Mouse (Mus musculus) cerebellum, adult 9-11 months (tissue): ENCODE results near the gene Spata7.
"Not testable (repeated sequence)": the region's sequence is repeated elsewhere in the genome, so short reads cannot be mapped to it uniquely, and the experiment has no call there.

Experiments used
- DNase-seq: peaks from one replicate; pipeline ENCODE4 v3.0.0; 2022

Gene Spata7

GRCm38 (mm10) chr12:98627392-98628259 lies at the start of gene Spata7:
Gene Spata7, plus strand, starts transcription at chr12:98628157.
- peak; percentile 91 for DNase-seq

GRCm38 (mm10) chr12:98585302-98585701 lies 42.7 kb upstream of the Spata7 start:
- no peak for DNase-seq

- DNase-seq = no peak
These were observed 39.4 kb upstream of the Spata7 start for GRCm38 (mm10) chr12:98588573-98588972.

GRCm38 (mm10) chr12:98591016-98591415 lies 36.9 kb upstream of the Spata7 start:
- no peak for DNase-seq

- no peak for DNase-seq
These were observed 27.1 kb upstream of the Spata7 start for GRCm38 (mm10) chr12:98600861-98601260.

DNA sequence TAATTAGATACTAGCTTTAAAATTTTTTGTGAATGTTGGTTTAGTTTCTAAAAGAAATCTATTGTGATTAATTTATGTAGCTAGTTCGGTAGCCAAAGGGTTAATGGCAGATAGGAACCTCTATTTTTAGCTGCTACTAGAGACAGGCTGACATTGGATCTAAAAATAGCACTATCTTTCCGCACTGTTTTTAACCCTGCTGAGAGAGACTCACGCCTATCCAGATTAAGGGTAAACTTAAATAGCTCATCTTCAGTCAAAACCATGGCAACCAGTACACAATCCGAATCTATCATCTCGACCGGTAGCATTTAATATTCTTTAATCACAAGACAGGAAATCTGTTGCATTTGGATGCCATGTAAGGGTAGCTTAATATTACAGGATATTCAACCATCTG lies 25.8 kb upstream of the Spata7 start:
- no peak for DNase-seq

DNA sequence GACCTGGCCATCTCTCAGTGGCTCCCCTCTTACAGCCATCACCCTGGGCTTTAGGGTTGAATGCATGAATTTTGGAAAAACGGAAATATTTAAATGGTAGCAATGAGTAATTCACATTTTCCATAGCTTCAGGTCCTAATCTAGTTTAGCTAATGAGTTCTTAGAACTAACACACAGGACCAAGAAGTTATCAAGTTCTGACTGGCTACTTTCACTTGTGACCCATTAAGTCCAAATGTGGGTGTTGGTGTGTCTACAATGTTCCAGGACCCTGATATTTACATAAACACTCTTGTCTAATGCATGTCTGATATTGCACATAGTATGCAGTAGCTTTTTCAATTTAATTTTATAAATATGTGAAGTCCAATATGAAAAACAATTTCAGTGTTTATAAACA lies 22.7 kb upstream of the Spata7 start:
- no peak for DNase-seq

GRCm38 (mm10) chr12:98606595-98607290 lies 21.2 kb upstream of the Spata7 start:
- DNase-seq = peak; percentile 38

GRCm38 (mm10) chr12:98610341-98610740 lies 17.6 kb upstream of the Spata7 start:
- DNase-seq = no peak

DNA sequence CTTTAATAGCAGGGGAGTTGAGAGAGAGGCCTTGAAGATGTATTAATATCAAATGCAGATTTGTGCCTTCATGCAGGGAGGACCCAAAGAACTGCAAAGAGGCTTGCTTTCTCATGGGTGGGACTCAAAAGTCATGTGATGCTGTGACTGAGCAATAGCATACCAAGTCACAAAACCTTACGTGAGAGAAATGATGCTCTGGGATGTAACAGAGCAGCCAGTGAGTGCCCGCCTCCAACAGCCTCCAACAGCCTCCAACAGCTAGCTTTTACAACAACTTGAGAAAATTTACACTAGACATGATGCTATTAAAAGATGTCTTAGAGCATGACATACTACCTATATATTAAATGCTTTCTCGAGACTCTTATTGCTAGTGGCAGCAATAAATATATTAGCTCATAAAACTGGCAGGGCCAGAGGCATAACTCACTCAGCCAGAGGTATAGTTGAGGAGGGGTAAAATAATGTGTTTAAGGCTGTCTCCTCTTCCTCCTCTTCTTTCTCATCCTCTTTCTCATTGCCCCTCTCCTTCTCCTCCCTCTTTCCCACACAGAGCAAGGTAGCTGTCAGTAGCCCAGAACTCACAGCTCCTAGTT lies 12.9 kb upstream of the Spata7 start:
- DNase-seq = no peak

- no peak for DNase-seq
These were observed 12.2 kb upstream of the Spata7 start for GRCm38 (mm10) chr12:98615746-98616145.

DNA sequence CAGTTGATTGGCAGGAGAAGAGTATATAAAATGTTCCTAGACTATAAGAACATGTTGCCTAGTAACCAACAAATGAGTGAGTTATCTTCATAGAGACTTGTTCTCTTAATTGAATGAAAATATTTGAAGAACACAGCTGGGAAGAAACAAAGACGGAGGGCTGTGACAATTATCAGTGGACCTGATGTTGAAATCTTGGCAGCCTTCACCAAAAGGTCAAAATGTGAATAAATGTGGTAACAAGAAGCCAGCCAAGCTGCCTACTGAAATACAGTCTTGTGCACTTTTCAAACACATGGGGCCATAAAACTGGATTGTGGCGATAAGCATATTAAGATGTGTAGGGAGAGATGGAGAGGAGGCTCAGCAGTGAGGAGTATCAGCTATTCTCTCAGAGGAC lies 8.5 kb upstream of the Spata7 start:
- no peak for DNase-seq

DNA sequence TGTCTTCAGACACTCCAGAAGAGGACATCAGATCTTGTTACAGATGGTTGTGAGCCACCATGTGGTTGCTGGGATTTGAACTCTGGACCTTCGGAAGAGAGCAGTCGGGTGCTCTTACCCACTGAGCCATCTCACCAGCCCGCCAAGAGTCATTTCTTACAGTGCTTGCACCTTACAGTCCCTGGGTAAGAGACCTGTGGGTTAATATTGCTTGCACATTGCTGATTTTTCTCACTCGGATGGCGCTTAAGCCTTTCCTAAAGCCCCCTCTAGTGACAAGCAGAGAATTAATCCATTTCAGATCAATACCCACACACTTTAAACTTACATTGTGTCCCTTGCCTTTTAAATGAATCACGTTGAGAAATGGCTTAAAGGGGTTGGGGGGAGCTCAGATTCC lies 7.0 kb upstream of the Spata7 start:
- DNase-seq = not testable (repeated sequence)

GRCm38 (mm10) chr12:98623266-98623665 lies 4.7 kb upstream of the Spata7 start:
- not testable (repeated sequence) for DNase-seq

DNA sequence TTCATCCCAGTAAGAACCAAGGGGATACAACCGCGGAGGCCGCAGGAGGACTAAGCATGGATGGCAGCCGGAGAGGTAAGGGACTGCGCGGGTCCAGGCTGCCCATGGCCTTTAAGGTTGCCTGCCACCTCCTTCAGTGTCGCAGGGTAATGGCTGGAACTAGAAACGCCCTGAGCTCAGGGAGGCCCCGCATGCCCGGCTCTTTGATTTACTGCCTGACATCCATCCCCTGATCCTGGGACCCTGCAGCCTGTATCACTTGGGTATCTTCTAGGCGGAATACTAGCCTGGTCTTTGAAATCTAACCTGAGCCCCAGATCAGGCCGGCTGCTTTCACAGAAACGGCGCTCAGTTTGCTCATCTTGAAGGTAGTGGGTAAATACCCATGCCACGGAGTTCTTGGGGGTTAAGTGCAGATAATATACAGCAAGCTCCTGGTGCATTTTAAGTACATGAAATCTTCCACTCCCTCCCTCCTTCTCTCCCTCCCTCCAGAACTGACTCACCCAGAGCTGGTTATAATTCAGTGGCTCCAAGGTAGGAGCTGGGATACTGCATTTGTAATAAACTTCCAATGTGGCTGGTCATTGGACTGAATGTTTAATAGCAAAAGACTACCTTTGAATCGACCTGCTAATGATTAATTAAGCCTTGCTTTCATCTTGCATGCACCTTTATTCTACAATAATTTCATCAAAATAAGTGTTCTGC lies 458 bp downstream of the Spata7 start:
- no peak for DNase-seq

DNA sequence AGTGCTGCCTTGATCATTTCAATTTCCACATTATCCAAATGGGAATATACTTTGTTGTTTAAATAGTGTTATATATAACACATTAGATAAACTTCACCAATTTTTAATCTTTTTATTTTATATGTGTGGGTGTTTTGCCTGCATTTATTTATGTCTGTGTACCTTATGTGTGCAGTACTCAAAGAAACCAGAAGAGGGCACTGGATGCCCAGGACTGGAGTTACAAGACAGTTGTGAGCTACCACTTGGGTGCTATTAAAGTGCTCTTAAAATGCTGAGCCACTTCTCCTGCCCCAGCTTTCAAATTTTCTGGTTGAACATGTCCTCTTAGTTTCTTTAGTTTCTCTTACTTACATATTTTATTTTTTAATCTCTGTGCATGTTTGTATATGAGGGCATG lies 16.9 kb downstream of the Spata7 start:
- no peak for DNase-seq

DNA sequence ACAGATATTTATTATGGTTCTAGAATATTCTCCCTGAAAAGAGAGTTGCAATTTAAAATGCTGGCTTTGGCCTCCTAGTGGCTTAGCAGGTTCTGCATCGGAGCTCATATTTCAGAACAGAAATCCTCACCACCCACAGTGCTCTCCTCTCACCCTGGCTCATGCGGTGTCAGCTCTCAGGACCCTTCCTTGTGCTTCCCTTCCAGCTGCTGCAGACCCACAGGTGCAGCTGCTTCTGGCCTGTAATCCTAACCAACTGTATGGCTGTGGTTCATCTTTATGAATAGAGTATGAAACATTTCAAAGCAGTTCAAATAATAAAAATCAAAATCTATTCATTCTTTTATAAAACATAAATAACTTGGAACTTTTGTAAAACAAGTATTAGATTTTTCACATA lies 28.9 kb downstream of the Spata7 start:
- no peak for DNase-seq

- DNase-seq = no peak
These were observed 34.7 kb downstream of the Spata7 start for GRCm38 (mm10) chr12:98662617-98663016.

DNA sequence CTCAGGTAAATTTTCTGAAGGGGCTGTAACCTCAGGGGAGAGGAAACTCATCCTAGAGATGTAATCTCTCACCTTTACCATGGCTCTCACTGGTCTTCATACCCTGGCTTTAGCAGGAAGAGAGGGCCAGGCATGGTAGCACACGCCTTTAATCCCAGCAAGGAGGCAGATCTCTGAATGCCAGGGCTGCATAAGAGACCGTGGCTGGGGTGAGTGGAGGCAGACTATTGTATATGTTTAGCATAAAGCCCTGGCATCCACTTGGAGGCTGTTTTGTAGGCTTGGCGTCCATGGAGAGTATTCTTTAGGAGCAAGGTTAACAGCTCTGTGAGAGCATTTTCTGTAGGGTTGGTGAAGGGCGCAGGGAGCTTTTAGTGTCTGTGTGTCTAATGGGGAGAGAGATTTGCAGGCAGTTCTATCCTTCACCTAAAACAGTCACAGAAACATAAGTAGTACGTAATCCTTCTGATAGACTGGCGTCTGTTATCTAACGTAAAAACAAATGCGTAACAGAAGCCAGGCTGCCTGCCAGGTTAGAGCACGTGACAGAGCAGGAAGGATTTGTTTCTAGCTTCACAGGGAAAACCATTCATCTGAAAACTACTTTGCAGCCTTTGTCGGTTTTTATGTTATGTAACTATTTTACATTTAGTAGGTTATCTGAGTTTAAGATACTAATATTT lies 40.3 kb downstream of the Spata7 start:
- peak; percentile 56 for DNase-seq

GRCm38 (mm10) chr12:98669086-98669485 lies 41.1 kb downstream of the Spata7 start:
- no peak for DNase-seq

GRCm38 (mm10) chr12:98669864-98670263 lies 41.9 kb downstream of the Spata7 start:
- peak; percentile 91 for DNase-seq

GRCm38 (mm10) chr12:98670429-98670828 lies 42.5 kb downstream of the Spata7 start:
- DNase-seq = peak; percentile 39

DNA sequence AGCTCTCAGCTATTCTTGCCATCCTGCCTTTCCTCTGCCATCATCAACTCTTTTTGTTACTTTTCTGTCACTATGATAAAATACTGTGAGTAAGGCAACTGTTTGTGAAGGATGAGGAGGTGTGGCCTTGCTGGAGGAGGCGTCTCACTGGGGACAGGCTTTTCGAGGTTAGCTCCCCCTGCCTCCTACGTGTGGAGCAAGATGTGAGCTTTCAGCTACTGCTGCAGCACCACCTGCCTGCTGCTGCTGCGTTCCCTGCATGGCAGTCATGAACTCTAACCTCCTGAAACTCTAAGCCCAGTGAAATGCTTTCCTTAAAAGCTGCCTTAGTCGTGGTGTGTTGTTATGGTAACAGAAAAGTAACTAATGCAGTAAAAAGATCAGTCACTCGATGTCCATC lies 45.9 kb downstream of the Spata7 start:
- no peak for DNase-seq
